Mouse (Mus musculus): ENCODE measurements around the gene Ttyh2.

DNA sequence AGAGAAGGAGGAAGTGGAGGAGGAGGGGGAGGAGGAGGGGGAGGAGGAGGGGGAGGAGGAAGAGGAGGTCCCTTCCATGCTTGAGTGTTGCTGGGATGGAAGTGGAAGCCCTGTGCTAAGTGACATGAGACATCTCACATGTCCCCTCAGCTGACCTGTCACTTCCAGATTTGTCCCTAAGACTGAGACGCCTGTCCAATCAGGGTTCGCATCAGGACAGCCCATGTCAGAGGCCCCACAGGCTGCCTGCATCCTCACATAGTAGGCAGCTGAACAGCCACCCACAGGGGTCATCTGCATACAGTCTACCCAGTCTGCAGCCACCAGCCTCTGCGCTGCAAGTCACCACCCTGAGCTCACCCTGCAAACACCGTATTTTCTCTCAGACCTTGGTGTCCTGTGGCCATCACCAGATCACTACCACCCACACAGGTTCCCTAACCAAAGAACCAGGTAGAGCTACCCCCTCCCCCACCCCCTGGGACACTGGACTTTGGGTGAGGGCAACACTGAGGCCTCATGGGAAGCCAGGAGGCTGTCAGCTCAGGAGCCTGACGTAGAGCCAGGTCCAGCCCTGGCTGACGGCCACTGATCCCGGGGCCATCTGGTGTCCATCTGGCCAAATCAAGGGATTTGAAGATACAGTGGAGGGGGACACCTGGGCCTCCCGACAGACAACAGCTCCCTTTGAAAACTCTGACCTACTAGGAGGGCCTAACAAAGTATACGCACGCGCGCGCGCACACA, 9.6 kb downstream of the Ttyh2 start:
- TF ChIP-seq CTCF (IDR thresholded peaks at IDR 0.05; ENCODE audit: low read depth) (no peak), EP300 (IDR thresholded peaks at IDR 0.05; ENCODE audit: low read depth) (no peak; the same call in 1 of the 2 replicates)

Data from liver, postnatal 0 days (tissue).